Mouse (Mus musculus): ENCODE measurements around the gene 1700013F07Rik.

DNA sequence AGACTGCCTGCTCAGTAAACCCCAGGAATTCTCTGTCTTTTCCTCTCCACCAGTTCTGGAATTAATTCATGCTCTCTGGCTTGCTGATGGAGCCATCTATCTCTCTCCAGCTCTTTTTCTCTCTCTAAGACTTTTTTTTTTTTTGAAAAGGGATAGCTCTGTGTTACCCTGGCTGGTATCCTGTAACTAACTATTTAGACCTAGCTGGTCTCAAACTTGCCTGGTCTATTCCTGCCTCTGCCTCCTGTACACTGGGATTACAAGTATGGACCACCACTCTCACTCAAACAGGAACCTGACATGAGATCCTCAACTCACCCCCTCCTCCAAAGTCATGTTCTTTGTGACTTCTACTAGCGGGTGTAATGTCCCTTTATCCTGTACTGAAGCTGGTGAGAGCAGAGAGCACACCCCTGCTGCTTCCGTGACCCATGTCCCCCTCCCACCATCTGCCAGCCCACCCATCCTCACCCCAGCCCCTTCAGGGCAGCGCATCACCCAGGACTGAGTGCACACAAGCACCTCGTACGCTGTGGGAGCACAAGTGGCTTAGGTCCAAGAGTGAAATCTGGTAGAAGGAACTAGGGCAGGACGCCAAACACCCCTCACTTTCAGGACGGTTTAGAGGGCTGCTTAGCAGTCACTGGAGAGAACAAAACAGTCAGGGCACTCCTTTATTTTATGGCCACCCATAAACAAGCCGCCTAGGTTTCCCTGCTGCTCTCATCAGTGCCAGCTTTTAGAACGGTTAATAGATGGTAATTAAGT, 23.1 kb upstream of the 1700013F07Rik start:
- TF ChIP-seq CTCF (IDR thresholded peaks at IDR 0.05; ENCODE audit: low read depth, low read length) (no peak), GATA1 (IDR thresholded peaks at IDR 0.05; ENCODE audit: borderline replicate concordance, low read length) (no peak), TAL1 (conservative IDR thresholded peaks at IDR 0.05; ENCODE audit: low read depth, low read length) (no peak), POLR2AphosphoS5 (IDR thresholded peaks at IDR 0.05; ENCODE audit: insufficient replicate concordance, low read depth, low read length) (no peak)

Data from G1E (cell line).